Comparison of ENCODE assay signal across 7 mouse cellular contexts in the genomic region with DNA sequence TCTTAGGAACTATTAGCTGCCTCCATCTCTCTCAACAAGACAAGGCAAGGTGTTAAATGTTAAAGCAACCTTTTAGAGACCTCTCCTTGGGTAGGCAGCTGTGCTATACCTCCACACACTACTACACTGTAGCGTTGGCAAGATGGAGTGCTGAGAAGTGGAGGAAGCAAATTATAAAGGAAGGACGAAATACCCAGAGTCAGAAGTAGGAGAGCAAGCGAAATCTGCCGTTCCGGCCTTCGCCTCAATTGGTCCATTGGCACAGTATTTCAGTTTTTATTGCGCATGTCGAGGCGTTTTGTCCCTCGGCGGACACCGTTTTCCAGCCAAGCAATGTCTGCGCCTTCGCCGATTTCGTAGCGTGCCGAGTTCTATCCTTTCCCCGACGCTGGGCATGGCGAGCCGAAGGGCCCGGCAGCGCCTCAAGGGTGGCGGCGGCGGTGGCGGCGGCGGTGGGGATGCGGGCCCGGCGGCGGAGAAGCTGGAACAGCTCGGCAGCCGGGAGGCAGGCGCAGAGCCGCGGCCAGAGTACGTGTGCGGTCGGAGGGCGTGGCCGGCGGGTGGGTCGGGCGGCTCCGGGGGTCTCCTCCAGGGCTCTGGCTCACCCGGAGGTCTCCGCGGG. TPM values are rescaled to one million over a fixed set of nuclear protein-coding genes. Genes with fewer than 3 reads are reported as not detected.
DNase-seq lines count a peak whose midpoint lies in the region; ATAC-seq lines count a peak whose summit lies in the region.

A gene (plus strand): TSS at position 29 of the 622 bp plus-strand sequence.
A gene (minus strand): TSS at position 530 of the 622 bp plus-strand sequence.

- peak within 1 kb of the TSS; percentile 39; the same call in 1 of the 2 replicates for H3K27ac ChIP-seq in embryonic facial prominence, embryonic 11.5 days (replicated peaks; ENCODE audit: low read depth, low read length)
- peak within 1 kb of the TSS; percentile 65 for H3K27ac ChIP-seq in limb, embryonic 11.5 days (replicated peaks; ENCODE audit: low read depth, low read length)
- peak within 1 kb of the TSS; percentile 90 for H3K27ac ChIP-seq in midbrain, embryonic 14.5 days (replicated peaks; ENCODE audit: low read depth, low read length)

- no peaks in the 10 kb centered on the region for H3K4me1 ChIP-seq in embryonic facial prominence, embryonic 11.5 days (ENCODE audit: control insufficient read depth, insufficient read depth, low read length)
- H3K4me1 ChIP-seq in limb, embryonic 11.5 days (ENCODE audit: control insufficient read depth, insufficient read depth, low read length) = peaks cover 7% of the 10 kb centered on the region; the same call in 1 of the 2 replicates
- peaks cover 22% of the 10 kb centered on the region for H3K4me1 ChIP-seq in midbrain, embryonic 14.5 days (ENCODE audit: control insufficient read depth, insufficient read depth, low read length)

- H3K27me3 ChIP-seq in embryonic facial prominence, embryonic 11.5 days (ENCODE audit: control insufficient read depth, insufficient read depth, low read length) = no peaks in the 10 kb centered on the region
- no peaks in the 10 kb centered on the region for H3K27me3 ChIP-seq in limb, embryonic 11.5 days (ENCODE audit: control insufficient read depth, insufficient read depth, low read length)
- no peaks in the 10 kb centered on the region for H3K27me3 ChIP-seq in midbrain, embryonic 14.5 days (ENCODE audit: control insufficient read depth, insufficient read depth, low read length)

- H3K9me3 ChIP-seq in embryonic facial prominence, embryonic 11.5 days (replicated peaks; ENCODE audit: control insufficient read depth, low read length) = no peaks in the 10 kb centered on the region
- no peaks in the 10 kb centered on the region for H3K9me3 ChIP-seq in limb, embryonic 11.5 days (ENCODE audit: control insufficient read depth, low read length)
- no peaks in the 10 kb centered on the region for H3K9me3 ChIP-seq in midbrain, embryonic 14.5 days (ENCODE audit: control insufficient read depth, low read length)

- peak; percentile 93 for DNase-seq in adrenal gland, postnatal 14 days
- peak; percentile 87 for DNase-seq in embryonic facial prominence, embryonic 11.5 days (ENCODE audit: low spot score)
- DNase-seq in heart, adult 11 months = peak; percentile 98
- peak; percentile 90 for DNase-seq in kidney, adult 18-20 months
- peak; percentile 95 for DNase-seq in limb, embryonic 11.5 days (ENCODE audit: low spot score)
- DNase-seq in midbrain, embryonic 14.5 days = peak; percentile 93
- DNase-seq in spleen, adult 18-20 months = peak; percentile 70 to 89

- peak within 1 kb of the TSS; percentile 74 for H3K4me2 ChIP-seq in embryonic facial prominence, embryonic 11.5 days (ENCODE audit: low read depth, low read length)
- H3K4me2 ChIP-seq in limb, embryonic 11.5 days (ENCODE audit: low read depth, severe bottlenecking) = peak within 1 kb of the TSS; percentile 69
- H3K4me2 ChIP-seq in midbrain, embryonic 14.5 days (ENCODE audit: low read length) = peak within 1 kb of the TSS; percentile 81

- peaks cover 3% of the 10 kb centered on the region; the same call in 1 of the 2 replicates for H3K36me3 ChIP-seq in embryonic facial prominence, embryonic 11.5 days (replicated peaks; ENCODE audit: control insufficient read depth, insufficient read depth, low read depth, low read length)
- H3K36me3 ChIP-seq in limb, embryonic 11.5 days (ENCODE audit: control insufficient read depth, insufficient read depth, low read length) = peaks cover 2% of the 10 kb centered on the region; the same call in 1 of the 2 replicates
- peaks cover 40% of the 10 kb centered on the region for H3K36me3 ChIP-seq in midbrain, embryonic 14.5 days (ENCODE audit: control insufficient read depth, insufficient read depth, low read length)

- peak; percentile 87 for ATAC-seq in embryonic facial prominence, embryonic 11.5 days (replicated peaks; ENCODE audit: insufficient number of reproducible peaks, low FRiP score, low TSS enrichment, low read depth)
- peak; percentile 85 for ATAC-seq in limb, embryonic 11.5 days (ENCODE audit: insufficient number of reproducible peaks, low FRiP score, low TSS enrichment, low read depth)
- peak; percentile 78 for ATAC-seq in midbrain, embryonic 14.5 days (ENCODE audit: low FRiP score, low TSS enrichment)

- H3K4me3 ChIP-seq in embryonic facial prominence, embryonic 11.5 days (ENCODE audit: low read depth, low read length) = peak within 1 kb of the TSS; percentile 85
- H3K4me3 ChIP-seq in limb, embryonic 11.5 days (ENCODE audit: low read depth, low read length) = peak within 1 kb of the TSS; percentile 87
- H3K4me3 ChIP-seq in midbrain, embryonic 14.5 days (replicated peaks; ENCODE audit: low read depth, low read length) = peak within 1 kb of the TSS; percentile 92

- peak within 1 kb of the TSS; percentile 93 for H3K9ac ChIP-seq in embryonic facial prominence, embryonic 11.5 days (replicated peaks; ENCODE audit: low read length)
- peak within 1 kb of the TSS; percentile 89 for H3K9ac ChIP-seq in limb, embryonic 11.5 days (ENCODE audit: low read length)
- peak within 1 kb of the TSS; percentile 90 for H3K9ac ChIP-seq in midbrain, embryonic 14.5 days (replicated peaks; ENCODE audit: low read length)

- under 1% methylated on average over 47 of the region's 51 CpGs for WGBS in embryonic facial prominence, embryonic 11.5 days
- under 1% methylated on average over 41 of the region's 51 CpGs for WGBS in limb, embryonic 11.5 days
- under 1% methylated on average over 39 of the region's 51 CpGs for WGBS in midbrain, embryonic 14.5 days

RNA-seq across cellular contexts. Expression of the first gene that starts in this region (rescaled TPM):
- 26.0 and 28.4 TPM in 2 replicates for total RNA-seq in adrenal gland, postnatal 14 days (2021)
- polyA plus RNA-seq in embryonic facial prominence, embryonic 11.5 days (2014; fragmentation: Nextera tagmentation; extraction: Ambion mirVana) = 41.6 and 43.2 TPM in 2 replicates
- 36.9 and 40.4 TPM in 2 replicates for polyA plus RNA-seq in limb, embryonic 11.5 days (2014; fragmentation: Nextera tagmentation; extraction: Ambion mirVana)
- polyA plus RNA-seq in midbrain, embryonic 14.5 days (2014; fragmentation: Nextera tagmentation; extraction: Ambion mirVana) = 57.7 and 60.3 TPM in 2 replicates

RNA-seq across cellular contexts. Expression of the second gene that starts in this region (rescaled TPM):
- total RNA-seq in adrenal gland, postnatal 14 days (2021) = 35.5 and 37.2 TPM in 2 replicates
- 32.4 and 33.3 TPM in 2 replicates for polyA plus RNA-seq in embryonic facial prominence, embryonic 11.5 days (2014; fragmentation: Nextera tagmentation; extraction: Ambion mirVana)
- 28.9 and 30.7 TPM in 2 replicates for polyA plus RNA-seq in limb, embryonic 11.5 days (2014; fragmentation: Nextera tagmentation; extraction: Ambion mirVana)
- polyA plus RNA-seq in midbrain, embryonic 14.5 days (2014; fragmentation: Nextera tagmentation; extraction: Ambion mirVana) = 56.2 and 59.7 TPM in 2 replicates

Comparison
In these comparisons a context has a peak if more than half of its experiments do, and no peak if none do; other contexts are left out.
1. Peak in every context shown above with its lines: DNase-seq, ATAC-seq, H3K4me3 ChIP-seq and H3K27ac ChIP-seq.
2. H3K27ac ChIP-seq: peak in every context shown above with its lines; median percentile 90 in midbrain, embryonic 14.5 days; 65 in limb, embryonic 11.5 days; 39 in embryonic facial prominence, embryonic 11.5 days.